Mouse (Mus musculus) lung, embryonic 16.5 days (tissue): ENCODE data around the gene Adgrl2. TPM values are rescaled to one million over a fixed set of nuclear protein-coding genes. Genes with fewer than 3 reads are reported as not detected.

Source experiments
- ATAC-seq: fragments of 200-750 bp; cut with Nextera tagmentation; 2 replicates; pipeline ENCODE4 v1.8.0; 2017; ENCODE audit warnings: low read depth, mild to moderate bottlenecking, moderate library complexity
- H3K27ac ChIP-seq: fragments of 300-500 bp; sonication (generic); 2 replicates; pipeline ENCODE4 v1.5.1; 2014; ENCODE audit warnings: mild to moderate bottlenecking, control low read depth, low read length
- H3K27me3 ChIP-seq: fragments of 300-500 bp; sonication (generic); 2 replicates; pipeline ENCODE4 v1.6.1; 2014; ENCODE audit warnings: low read depth, low read length, mixed read lengths; ENCODE audit not compliant: control insufficient read depth, insufficient read depth
- H3K36me3 ChIP-seq: fragments of 300-500 bp; sonication (generic); 2 replicates; pipeline ENCODE4 v1.6.1; 2014; ENCODE audit warnings: low read length; ENCODE audit not compliant: control insufficient read depth, insufficient read depth
- H3K4me1 ChIP-seq: fragments of 300-500 bp; sonication (generic); replicated peaks from 2 replicates; pipeline ENCODE4 v1.6.1; 2014; ENCODE audit warnings: low read length, mixed read lengths; ENCODE audit not compliant: control insufficient read depth, insufficient read depth
- H3K4me2 ChIP-seq: fragments of 300-500 bp; sonication (generic); 2 replicates; pipeline ENCODE4 v1.6.1; 2014; ENCODE audit warnings: low read depth, low read length, control low read depth
- H3K4me3 ChIP-seq: fragments of 300-500 bp; sonication (generic); 2 replicates; pipeline ENCODE4 v1.5.1; 2014; ENCODE audit warnings: mild to moderate bottlenecking, low read length, control low read depth
- H3K9ac ChIP-seq: fragments of 300-500 bp; sonication (generic); 2 replicates; pipeline ENCODE4 v1.6.1; 2014; ENCODE audit warnings: low read length, control low read depth
- H3K9me3 ChIP-seq: fragments of 300-500 bp; sonication (generic); 2 replicates; pipeline ENCODE4 v1.6.1; 2016; ENCODE audit warnings: low read length; ENCODE audit not compliant: control insufficient read depth
- WGBS: fragments of 180-500 bp; shearing (Covaris S2); extraction: QIAGEN DNeasy Blood & Tissue Kit; methylation state at CpG from one replicate; pipeline ENCODE4 v1.1.7; 2014; 5-methylcytosine and 5-hydroxymethylcytosine counted together
- polyA plus RNA-seq: library from polyadenylated mRNA; unstranded; fragments of >200 nt; fragmentation: Nextera tagmentation; extraction: Ambion mirVana; gene quantifications from 2 replicates; pipeline ENCODE4 v1.2.1, GENCODE M21; 2015

Gene Adgrl2
- polyA plus RNA-seq, 1 experiment from 2014 or later: 51.1 TPM

DNA sequence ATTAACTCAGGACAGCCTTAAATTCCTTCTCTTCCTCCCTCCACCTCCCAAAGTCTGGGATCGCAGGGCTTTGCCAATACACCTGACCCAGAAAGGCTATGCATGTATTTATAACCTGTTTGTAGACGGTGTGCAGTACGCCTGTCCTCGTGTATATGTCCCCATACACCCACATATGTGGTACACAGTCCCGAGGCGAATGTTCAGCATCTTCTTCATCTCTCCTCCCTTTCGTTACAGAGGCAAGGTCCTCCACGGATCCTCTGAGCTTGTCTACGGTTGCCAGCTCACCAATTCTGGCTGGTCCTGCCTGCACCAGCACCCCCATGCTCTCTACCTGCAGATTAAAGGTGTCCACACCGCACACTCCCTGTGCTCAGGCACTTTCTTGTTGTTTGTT lies 30.1 kb downstream of the Adgrl2 start:
- no peak for ATAC-seq
- H3K4me1 ChIP-seq: peaks cover 55% of the 10 kb centered on the region
- 76% methylated on average over 10 of the region's 10 CpGs for WGBS
- H3K9me3 ChIP-seq: no peaks in the 10 kb centered on the region
- H3K4me3 ChIP-seq: no peak overlapping the region
- no peak overlapping the region for H3K9ac ChIP-seq
- H3K36me3 ChIP-seq: no peaks in the 10 kb centered on the region
- no peak overlapping the region for H3K27ac ChIP-seq
- no peak overlapping the region for H3K4me2 ChIP-seq
- no peaks in the 10 kb centered on the region for H3K27me3 ChIP-seq

DNA sequence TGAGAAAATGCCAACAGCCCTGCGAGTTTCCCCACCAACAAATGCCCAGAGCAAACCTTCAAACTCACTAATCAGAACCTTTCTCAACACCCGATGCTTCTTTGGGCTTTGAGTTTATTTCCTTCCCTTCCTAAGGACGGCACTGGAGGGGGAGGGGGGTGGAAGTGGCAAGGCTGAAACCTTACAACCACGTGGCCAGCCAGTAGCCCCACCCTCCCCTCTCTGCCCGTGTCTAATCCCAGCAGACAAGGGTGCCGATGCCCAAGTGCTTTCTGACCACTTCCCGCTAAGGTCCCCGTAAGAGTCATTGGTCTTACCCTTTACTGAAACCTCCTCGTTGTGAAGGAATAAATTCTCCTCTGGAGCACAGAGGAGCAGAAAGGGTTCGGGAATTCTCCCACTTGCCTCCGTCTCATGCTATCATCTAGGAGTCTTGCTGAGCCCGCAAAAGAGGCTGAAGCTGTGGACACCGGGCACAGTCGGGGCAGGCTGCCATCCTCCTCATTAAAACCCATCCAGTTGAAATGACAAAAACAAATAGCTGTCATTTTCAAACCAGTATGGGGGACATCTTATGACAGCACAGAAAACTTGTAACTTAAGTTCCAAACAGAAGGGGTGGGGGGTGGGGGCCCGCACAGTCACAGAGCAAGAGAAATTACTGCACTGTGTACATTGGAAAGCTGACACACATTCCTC lies 30.9 kb downstream of the Adgrl2 start:
- Histone ChIP-seq H3K9me3 (no peaks in the 10 kb centered on the region), H3K4me1 (peaks cover 53% of the 10 kb centered on the region), H3K9ac (peak overlapping the region; percentile 55), H3K4me3 (peak overlapping the region; percentile 45), H3K36me3 (no peaks in the 10 kb centered on the region), H3K27ac (0 out of 2 replicates have a peak overlapping the region, but pooled peaks have one; percentile 12), H3K27me3 (no peaks in the 10 kb centered on the region), H3K4me2 (peak overlapping the region; percentile 60)
- peak; percentile 80 for ATAC-seq
- 11% methylated on average over 15 of the region's 15 CpGs for WGBS

GRCm38 (mm10) chr3:148958714-148959113 lies 31.6 kb downstream of the Adgrl2 start:
- H3K4me2 ChIP-seq: peak overlapping the region; percentile 60
- no peak overlapping the region; the same call in 1 of the 2 replicates for H3K4me3 ChIP-seq
- H3K27ac ChIP-seq: no peak overlapping the region
- H3K9me3 ChIP-seq: no peaks in the 10 kb centered on the region
- no peaks in the 10 kb centered on the region for H3K36me3 ChIP-seq
- ATAC-seq: no peak
- 47% methylated on average over 5 of the region's 5 CpGs for WGBS
- no peaks in the 10 kb centered on the region for H3K27me3 ChIP-seq
- peaks cover 53% of the 10 kb centered on the region for H3K4me1 ChIP-seq
- H3K9ac ChIP-seq: no peak overlapping the region; the same call in 1 of the 2 replicates

DNA sequence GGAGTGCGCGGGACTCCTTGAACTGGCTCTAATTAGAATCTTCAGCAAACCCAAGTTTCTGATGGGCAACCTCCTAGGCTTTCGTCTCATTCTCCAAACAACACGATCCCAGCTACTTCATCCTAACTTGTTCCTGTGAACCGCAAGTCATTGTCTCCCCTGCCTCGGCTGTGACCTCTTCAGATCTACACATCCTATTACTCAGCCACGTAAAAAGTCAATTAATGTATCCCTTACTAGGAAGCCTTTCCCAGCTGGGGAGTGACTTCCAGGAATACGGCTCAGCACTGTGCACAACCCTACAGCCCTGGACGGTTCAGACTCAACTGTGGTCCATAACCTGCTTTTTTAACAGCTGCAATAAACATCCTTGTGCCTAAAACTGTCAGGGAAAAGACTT lies 32.2 kb downstream of the Adgrl2 start:
- H3K4me2 ChIP-seq: no peak overlapping the region
- ATAC-seq: no peak
- no peaks in the 10 kb centered on the region for H3K9me3 ChIP-seq
- no peak overlapping the region for H3K4me3 ChIP-seq
- no peak overlapping the region for H3K27ac ChIP-seq
- 51% methylated on average over 9 of the region's 9 CpGs for WGBS
- no peaks in the 10 kb centered on the region for H3K27me3 ChIP-seq
- peaks cover 51% of the 10 kb centered on the region for H3K4me1 ChIP-seq
- H3K9ac ChIP-seq: no peak overlapping the region
- H3K36me3 ChIP-seq: no peaks in the 10 kb centered on the region

DNA sequence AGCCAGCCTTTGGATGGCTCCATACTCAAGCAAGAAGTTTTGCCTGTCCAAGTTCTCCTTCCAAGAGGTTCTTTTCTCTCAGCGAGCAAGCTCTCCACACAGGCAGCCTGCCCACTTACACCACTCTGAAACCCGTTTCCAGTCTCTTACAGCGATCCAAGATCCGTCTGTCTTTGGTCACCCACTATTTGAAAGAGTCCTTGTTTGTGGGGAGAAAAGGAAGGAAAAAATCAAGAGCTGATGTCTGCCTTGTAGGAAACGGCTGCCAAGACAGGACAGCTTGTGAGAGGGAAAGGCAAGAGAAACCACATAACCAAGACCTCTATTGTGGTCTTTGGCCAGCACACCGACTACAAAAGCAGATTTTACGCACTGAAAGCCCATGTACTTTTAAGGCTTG lies 33.5 kb downstream of the Adgrl2 start:
- no peaks in the 10 kb centered on the region for H3K9me3 ChIP-seq
- no peak for ATAC-seq
- peaks cover 9% of the 10 kb centered on the region for H3K36me3 ChIP-seq
- peaks cover 47% of the 10 kb centered on the region for H3K4me1 ChIP-seq
- H3K4me3 ChIP-seq: no peak overlapping the region
- no peak overlapping the region; the same call in 1 of the 2 replicates for H3K9ac ChIP-seq
- WGBS: 45% methylated on average over 7 of the region's 7 CpGs
- H3K4me2 ChIP-seq: peak overlapping the region; percentile 10; the same call in 1 of the 2 replicates
- H3K27me3 ChIP-seq: no peaks in the 10 kb centered on the region
- 0 out of 2 replicates have a peak overlapping the region, but pooled peaks have one; percentile 22 for H3K27ac ChIP-seq

DNA sequence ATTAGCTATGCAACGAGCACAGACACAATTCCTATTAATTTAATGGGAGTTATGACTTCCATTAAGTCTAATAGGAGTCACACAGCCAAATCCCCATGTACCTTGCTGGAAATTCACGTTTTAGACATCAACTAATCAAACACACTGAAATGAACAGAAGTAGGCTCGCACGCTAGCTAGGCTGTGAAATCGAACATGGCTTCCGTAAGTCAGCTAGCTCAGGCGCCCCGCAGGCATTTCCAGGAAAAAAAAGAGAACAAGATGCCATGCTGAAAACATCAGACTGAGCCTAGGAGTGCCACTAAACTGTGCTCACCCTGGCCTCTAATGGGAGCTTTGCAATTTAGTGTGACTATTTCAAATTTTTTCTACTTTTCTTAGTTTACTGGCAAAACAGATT lies 40.6 kb downstream of the Adgrl2 start:
- peaks cover 10% of the 10 kb centered on the region for H3K36me3 ChIP-seq
- H3K9ac ChIP-seq: no peak overlapping the region

GRCm38 (mm10) chr3:148947805-148948405 lies 42.5 kb downstream of the Adgrl2 start:
- no peak overlapping the region for H3K4me3 ChIP-seq
- no peak overlapping the region for H3K4me2 ChIP-seq
- H3K27me3 ChIP-seq: no peaks in the 10 kb centered on the region
- peaks cover 6% of the 10 kb centered on the region; the same call in 1 of the 2 replicates for H3K4me1 ChIP-seq
- H3K9me3 ChIP-seq: no peaks in the 10 kb centered on the region
- H3K27ac ChIP-seq: no peak overlapping the region
- 61% methylated on average over 9 of the region's 9 CpGs for WGBS
- peaks cover 9% of the 10 kb centered on the region for H3K36me3 ChIP-seq
- H3K9ac ChIP-seq: no peak overlapping the region
- ATAC-seq: no peak

More for the DNA sequence above, 40.6 kb downstream of the Adgrl2 start:
- no peaks in the 10 kb centered on the region for H3K9me3 ChIP-seq
- WGBS: 80% methylated on average over 8 of the region's 8 CpGs
- H3K4me3 ChIP-seq: no peak overlapping the region
- no peak overlapping the region for H3K4me2 ChIP-seq
- no peak for ATAC-seq
- H3K27ac ChIP-seq: no peak overlapping the region
- H3K4me1 ChIP-seq: peaks cover 6% of the 10 kb centered on the region; the same call in 1 of the 2 replicates
- no peaks in the 10 kb centered on the region for H3K27me3 ChIP-seq

DNA sequence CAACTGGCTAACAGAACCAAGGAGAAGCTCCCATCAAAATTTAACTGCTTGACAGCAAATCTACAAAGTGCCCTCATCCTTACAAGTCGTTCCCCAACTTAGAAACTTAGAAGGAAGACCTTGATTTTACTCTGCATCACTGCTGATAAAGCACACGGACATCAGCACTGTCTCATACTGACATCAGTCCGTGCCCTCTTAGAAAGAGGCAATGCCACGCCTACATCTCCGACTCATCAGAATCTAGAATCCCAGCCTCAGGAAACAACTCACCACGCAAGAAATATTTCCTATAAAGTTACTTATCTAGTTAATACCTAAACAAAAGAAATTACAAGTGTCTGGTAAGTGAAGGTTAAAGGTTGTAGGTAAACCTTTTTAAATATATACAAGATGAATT lies 43.1 kb downstream of the Adgrl2 start:
- no peak overlapping the region for H3K4me2 ChIP-seq
- no peak overlapping the region for H3K4me3 ChIP-seq
- no peak overlapping the region for H3K27ac ChIP-seq
- no peak for ATAC-seq
- H3K9me3 ChIP-seq: no peaks in the 10 kb centered on the region
- 68% methylated on average over 6 of the region's 6 CpGs for WGBS
- H3K9ac ChIP-seq: no peak overlapping the region
- no peaks in the 10 kb centered on the region for H3K27me3 ChIP-seq
- peaks cover 5% of the 10 kb centered on the region; the same call in 1 of the 2 replicates for H3K36me3 ChIP-seq
- H3K4me1 ChIP-seq: peaks cover 6% of the 10 kb centered on the region; the same call in 1 of the 2 replicates

DNA sequence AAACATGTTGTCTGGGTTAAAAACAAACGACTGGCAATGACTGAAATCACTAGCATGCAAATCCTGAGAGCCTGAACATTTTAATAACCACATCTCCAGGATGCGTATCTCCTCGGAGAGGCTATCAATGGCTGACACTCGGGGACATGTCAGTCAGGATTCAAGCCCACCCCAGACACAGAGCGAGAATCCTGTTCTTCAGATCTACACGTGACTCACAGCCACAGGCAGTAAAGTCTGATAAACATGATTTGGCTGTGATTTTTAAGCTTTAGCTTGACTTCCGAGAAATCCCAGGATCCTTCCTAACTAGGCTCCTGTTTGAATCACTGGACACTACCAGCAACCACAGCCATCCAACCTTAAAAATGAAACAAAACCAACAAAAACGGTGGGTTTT lies 44.8 kb downstream of the Adgrl2 start:
- Histone ChIP-seq H3K4me2 (no peak overlapping the region), H3K4me3 (no peak overlapping the region), H3K36me3 (no peaks in the 10 kb centered on the region), H3K9me3 (no peaks in the 10 kb centered on the region), H3K27me3 (no peaks in the 10 kb centered on the region), H3K27ac (no peak overlapping the region), H3K4me1 (peaks cover 6% of the 10 kb centered on the region; the same call in 1 of the 2 replicates), H3K9ac (no peak overlapping the region)
- no peak for ATAC-seq
- 47% methylated on average over 8 of the region's 8 CpGs for WGBS
